22 mouse cellular contexts compared by ENCODE assay signal in genomic region chr4:132332880-132333279, GRCm38 (mm10). TPM values are rescaled to one million over a fixed set of nuclear protein-coding genes. Genes with fewer than 3 reads are reported as not detected.
A peak's percentile ranks its signal among the peaks of the same experiment; 100 is the strongest.
DNase-seq lines count a peak whose midpoint lies in the region; ATAC-seq lines count a peak whose summit lies in the region.
"Had no signal": no experiment of that assay in that cellular context is flagged by ENCODE, and none has a peak within 500 bp of the region (broad histone marks: within the 10 kb centered on the region; RNA-seq: fewer than 3 reads in every experiment).

No protein-coding gene starts in this region.

- peaks cover 50% of the 10 kb centered on the region for H3K36me3 ChIP-seq in kidney, embryonic 16.5 days (ENCODE audit: insufficient read depth, low read length)
- H3K36me3 ChIP-seq in limb, embryonic 13.5 days = peaks cover 62% of the 10 kb centered on the region
- H3K36me3 ChIP-seq in limb, embryonic 10.5 days = peaks cover 73% of the 10 kb centered on the region

- peaks cover 14% of the 10 kb centered on the region for H3K4me1 ChIP-seq in kidney, embryonic 16.5 days (ENCODE audit: insufficient read depth, low read length)
- H3K4me1 ChIP-seq in limb, embryonic 13.5 days = peaks cover 16% of the 10 kb centered on the region
- H3K4me1 ChIP-seq in limb, embryonic 10.5 days = peaks cover 22% of the 10 kb centered on the region

- H3K27me3 ChIP-seq in kidney, embryonic 16.5 days (ENCODE audit: insufficient read depth, low read length) = no peaks in the 10 kb centered on the region
- H3K27me3 ChIP-seq in limb, embryonic 13.5 days = no peaks in the 10 kb centered on the region
- H3K27me3 ChIP-seq in limb, embryonic 10.5 days (ENCODE audit: low read depth, poor library complexity, severe bottlenecking) = no peaks in the 10 kb centered on the region
- H3K27me3 ChIP-seq: CH12.LX; forebrain, embryonic 13.5 days; heart, embryonic 15.5 days; hindbrain, embryonic 13.5 days; Patski had no signal

- no peak overlapping the region for H3K9ac ChIP-seq in kidney, embryonic 16.5 days (replicated peaks; ENCODE audit: low read length)
- H3K9ac ChIP-seq in limb, embryonic 13.5 days = peak overlapping the region; percentile 14; the same call in 1 of the 2 replicates
- H3K9ac ChIP-seq: forebrain, embryonic 13.5 days; forebrain, postnatal 0 days; heart, embryonic 15.5 days; hindbrain, embryonic 13.5 days had no signal

- DNase-seq in kidney, adult 11 months = peak; percentile 39
- DNase-seq in limb, embryonic 10.5 days (ENCODE audit: low spot score) = no peak
- peak; percentile 51 for DNase-seq in kidney, postnatal 14 days
- no peak for DNase-seq in layer of hippocampus, adult 11-12 months (ENCODE audit: low spot score)
- DNase-seq: adrenal gland, postnatal 14 days; cerebellum, adult 11-12 months; cerebellum, adult 9-10 months; cerebellum, postnatal 25 days; forebrain, postnatal 0 days; gastrocnemius, adult 2 months; gastrocnemius, postnatal 36 days; heart, adult 18-20 months; heart, postnatal 14 days had no signal

- no peak overlapping the region for H3K4me2 ChIP-seq in kidney, embryonic 16.5 days (replicated peaks; ENCODE audit: low read depth, low read length)
- H3K4me2 ChIP-seq in limb, embryonic 13.5 days (replicated peaks) = no peak overlapping the region
- H3K4me2 ChIP-seq: forebrain, embryonic 13.5 days; heart, embryonic 11.5 days; heart, embryonic 15.5 days; hindbrain, embryonic 13.5 days had no signal

- no peak overlapping the region for H3K27ac ChIP-seq in kidney, embryonic 16.5 days (ENCODE audit: low read length)
- no peak overlapping the region for H3K27ac ChIP-seq in limb, embryonic 13.5 days
- H3K27ac ChIP-seq in limb, embryonic 10.5 days = no peak overlapping the region
- H3K27ac ChIP-seq: forebrain, embryonic 13.5 days; gastrocnemius, adult 2 months; heart, embryonic 15.5 days; hindbrain, embryonic 13.5 days had no signal

- no peak overlapping the region for H3K4me3 ChIP-seq in kidney, embryonic 16.5 days (ENCODE audit: low read length)
- H3K4me3 ChIP-seq in limb, embryonic 13.5 days = no peak overlapping the region
- H3K4me3 ChIP-seq in limb, embryonic 10.5 days = no peak overlapping the region
- H3K4me3 ChIP-seq: forebrain, embryonic 13.5 days; gastrocnemius, adult 2 months; heart, embryonic 15.5 days; hindbrain, embryonic 13.5 days had no signal

- no peaks in the 10 kb centered on the region for H3K9me3 ChIP-seq in kidney, embryonic 16.5 days (ENCODE audit: low read length)
- no peaks in the 10 kb centered on the region for H3K9me3 ChIP-seq in limb, embryonic 13.5 days
- no peaks in the 10 kb centered on the region for H3K9me3 ChIP-seq in limb, embryonic 10.5 days (replicated peaks)
- H3K9me3 ChIP-seq: forebrain, embryonic 13.5 days; heart, embryonic 15.5 days; hindbrain, embryonic 13.5 days had no signal

- no peak for ATAC-seq in kidney, embryonic 16.5 days (ENCODE audit: low FRiP score, low TSS enrichment)
- no peak for ATAC-seq in limb, embryonic 13.5 days (ENCODE audit: low FRiP score, low read depth)
- ATAC-seq: activated CD4-positive, CD25-positive, alpha-beta regulatory T cell, adult 4 months; forebrain, embryonic 13.5 days; forebrain, postnatal 0 days; Patski had no signal

- WGBS in kidney, embryonic 16.5 days = 89% methylated on average over 6 of the region's 6 CpGs
- WGBS in limb, embryonic 13.5 days = 86% methylated on average over 6 of the region's 6 CpGs
- WGBS in limb, embryonic 10.5 days = 93% methylated on average over 6 of the region's 6 CpGs

RNA-seq across cellular contexts. Expression of gene Trnau1ap, which starts 3.5 kb away (rescaled TPM):
- 75.8 and 77.0 TPM in 2 replicates for polyA plus RNA-seq in kidney, embryonic 16.5 days (2015; fragmentation: Nextera tagmentation; extraction: Ambion mirVana)
- 81.2 and 82.4 TPM in 2 replicates for polyA plus RNA-seq in limb, embryonic 13.5 days (2015; fragmentation: Nextera tagmentation; extraction: Ambion mirVana)
- 89.2 and 90.1 TPM in 2 replicates for polyA plus RNA-seq in limb, embryonic 10.5 days (2016; fragmentation: Nextera tagmentation; extraction: Ambion mirVana)

RNA-seq across cellular contexts. Expression of gene Rcc1, which starts 20.5 kb away (rescaled TPM):
- polyA plus RNA-seq in kidney, embryonic 16.5 days (2015; fragmentation: Nextera tagmentation; extraction: Ambion mirVana) = 89.6 and 92.7 TPM in 2 replicates
- polyA plus RNA-seq in limb, embryonic 13.5 days (2015; fragmentation: Nextera tagmentation; extraction: Ambion mirVana) = 81.5 and 83.0 TPM in 2 replicates
- polyA plus RNA-seq in limb, embryonic 10.5 days (2016; fragmentation: Nextera tagmentation; extraction: Ambion mirVana) = 162 and 192 TPM in 2 replicates

RNA-seq across cellular contexts. Expression of gene Rab42, which starts 29.7 kb away (rescaled TPM):
- polyA plus RNA-seq in kidney, embryonic 16.5 days (2015; fragmentation: Nextera tagmentation; extraction: Ambion mirVana) = 3.9 and 4.1 TPM in 2 replicates
- polyA plus RNA-seq in limb, embryonic 13.5 days (2015; fragmentation: Nextera tagmentation; extraction: Ambion mirVana) = 1.7 and 1.9 TPM in 2 replicates
- 0.68 and 1.4 TPM in 2 replicates for polyA plus RNA-seq in limb, embryonic 10.5 days (2016; fragmentation: Nextera tagmentation; extraction: Ambion mirVana)
- polyA plus RNA-seq: activated CD4-positive, CD25-positive, alpha-beta regulatory T cell, adult 4 months; Patski had no signal

RNA-seq across cellular contexts. Expression of gene Taf12, which starts 58.7 kb away (rescaled TPM):
- polyA plus RNA-seq in kidney, embryonic 16.5 days (2015; fragmentation: Nextera tagmentation; extraction: Ambion mirVana) = 42.9 and 45.7 TPM in 2 replicates
- polyA plus RNA-seq in limb, embryonic 13.5 days (2015; fragmentation: Nextera tagmentation; extraction: Ambion mirVana) = 50.6 and 55.6 TPM in 2 replicates
- polyA plus RNA-seq in limb, embryonic 10.5 days (2016; fragmentation: Nextera tagmentation; extraction: Ambion mirVana) = 60.9 and 62.9 TPM in 2 replicates

Comparison
In these comparisons a context has a peak if more than half of its experiments do, and no peak if none do; other contexts are left out.
1. DNase-seq: peak in kidney, adult 11 months (single experiment) and kidney, postnatal 14 days (single experiment); none in limb, embryonic 10.5 days (single experiment) and layer of hippocampus, adult 11-12 months (single experiment).